Mouse (Mus musculus): ENCODE data around the gene H6pd.

- TF ChIP-seq CTCF (IDR thresholded peaks at IDR 0.05; ENCODE audit: extremely low read depth, insufficient read depth, low read length): no peak
- TF ChIP-seq POLR2A (IDR thresholded peaks at IDR 0.05; ENCODE audit: extremely low read depth, insufficient read depth, low read length): no peak
Observed at GRCm38 (mm10) chr4:150023518-150023917, 14.7 kb upstream of the H6pd start.
